Mouse (Mus musculus): ENCODE measurements around the gene Abraxas2. TPM values are rescaled to one million over a fixed set of nuclear protein-coding genes. Genes with fewer than 3 reads are reported as not detected.
A peak's percentile ranks its signal among the peaks of the same experiment; 100 is the strongest.

Abraxas2 gene
- 30.3 and 36.9 TPM in 2 replicates for polyA plus RNA-seq (2015; fragmentation: Nextera tagmentation; extraction: Ambion mirVana)

GRCm38 (mm10) chr7:132859042-132859958 lies at the start of gene Abraxas2:
Gene Abraxas2 (plus strand): TSS chr7:132859225.
- no peaks in the 10 kb centered on the region for H3K9me3 ChIP-seq
- H3K9ac ChIP-seq: peak within 1 kb of the TSS; percentile 88
- H3K36me3 ChIP-seq: no peaks in the 10 kb centered on the region
- 0 out of 2 replicates have a peak, but pooled peaks cover 6% of the 10 kb centered on the region for H3K4me1 ChIP-seq (replicated peaks)
- peak within 1 kb of the TSS; percentile 71 for H3K4me2 ChIP-seq (replicated peaks)
- under 1% methylated on average over 53 of the region's 53 CpGs for WGBS
- ATAC-seq: peak; percentile 98
- peak within 1 kb of the TSS; percentile 94 for H3K4me3 ChIP-seq (replicated peaks)
- no peaks in the 10 kb centered on the region for H3K27me3 ChIP-seq (replicated peaks)
- H3K27ac ChIP-seq: peak within 1 kb of the TSS; percentile 87

- H3K9ac ChIP-seq: no peak overlapping the region
- peaks cover 64% of the 10 kb centered on the region for H3K4me1 ChIP-seq (replicated peaks)
- no peak overlapping the region for H3K4me3 ChIP-seq (replicated peaks)
- H3K9me3 ChIP-seq: no peaks in the 10 kb centered on the region
- peak overlapping the region; percentile 42; the same call in 1 of the 2 replicates for H3K4me2 ChIP-seq (replicated peaks)
- WGBS: 39% methylated on average over 6 of the region's 6 CpGs
- peak overlapping the region; percentile 89; the same call in 1 of the 2 replicates for H3K27ac ChIP-seq
- no peak for ATAC-seq
- no peaks in the 10 kb centered on the region for H3K27me3 ChIP-seq (replicated peaks)
- no peaks in the 10 kb centered on the region for H3K36me3 ChIP-seq
Measured at GRCm38 (mm10) chr7:132809721-132810120, 49.3 kb upstream of the Abraxas2 start.

- no peak for ATAC-seq
- no peaks in the 10 kb centered on the region for H3K27me3 ChIP-seq (replicated peaks)
- peak overlapping the region; percentile 11; the same call in 1 of the 2 replicates for H3K9ac ChIP-seq
- H3K4me2 ChIP-seq (replicated peaks): peak overlapping the region; percentile 85
- H3K36me3 ChIP-seq: no peaks in the 10 kb centered on the region
- no peaks in the 10 kb centered on the region for H3K9me3 ChIP-seq
- peak overlapping the region; percentile 49 for H3K27ac ChIP-seq
- WGBS: 32% methylated on average over 6 of the region's 6 CpGs
- peaks cover 60% of the 10 kb centered on the region for H3K4me1 ChIP-seq (replicated peaks)
- no peak overlapping the region for H3K4me3 ChIP-seq (replicated peaks)
Measured at GRCm38 (mm10) chr7:132810368-132810767, 48.7 kb upstream of the Abraxas2 start.

- no peaks in the 10 kb centered on the region for H3K9me3 ChIP-seq
- no peaks in the 10 kb centered on the region for H3K36me3 ChIP-seq
- 60% methylated on average over 1 of the region's 1 CpGs for WGBS
- H3K27me3 ChIP-seq (replicated peaks): no peaks in the 10 kb centered on the region
- peak; percentile 41 for ATAC-seq
- H3K4me2 ChIP-seq (replicated peaks): peak overlapping the region; percentile 85; the same call in 1 of the 2 replicates
- 0 out of 2 replicates have a peak overlapping the region, but pooled peaks have one; percentile 49 for H3K27ac ChIP-seq
- no peak overlapping the region for H3K9ac ChIP-seq
- H3K4me1 ChIP-seq (replicated peaks): peaks cover 54% of the 10 kb centered on the region
- H3K4me3 ChIP-seq (replicated peaks): no peak overlapping the region
Measured at GRCm38 (mm10) chr7:132810879-132811278, 48.1 kb upstream of the Abraxas2 start.

GRCm38 (mm10) chr7:132811716-132812618 lies 47.1 kb upstream of the Abraxas2 start:
- peak overlapping the region; percentile 88; the same call in 1 of the 2 replicates for H3K27ac ChIP-seq
- no peak for ATAC-seq
- no peaks in the 10 kb centered on the region for H3K36me3 ChIP-seq
- peak overlapping the region; percentile 85 for H3K4me2 ChIP-seq (replicated peaks)
- H3K9ac ChIP-seq: peak overlapping the region; percentile 81
- H3K4me1 ChIP-seq (replicated peaks): peaks cover 44% of the 10 kb centered on the region
- no peaks in the 10 kb centered on the region for H3K9me3 ChIP-seq
- 16% methylated on average over 23 of the region's 23 CpGs for WGBS
- H3K27me3 ChIP-seq (replicated peaks): no peaks in the 10 kb centered on the region
- peak overlapping the region; percentile 68 for H3K4me3 ChIP-seq (replicated peaks)

GRCm38 (mm10) chr7:132812619-132813415 lies 46.2 kb upstream of the Abraxas2 start:
- H3K4me2 ChIP-seq (replicated peaks): peak overlapping the region; percentile 85
- no peaks in the 10 kb centered on the region for H3K36me3 ChIP-seq
- WGBS: under 1% methylated on average over 59 of the region's 59 CpGs
- peak; percentile 35 for ATAC-seq
- H3K27me3 ChIP-seq (replicated peaks): no peaks in the 10 kb centered on the region
- peaks cover 36% of the 10 kb centered on the region for H3K4me1 ChIP-seq (replicated peaks)
- H3K9me3 ChIP-seq: no peaks in the 10 kb centered on the region
- H3K9ac ChIP-seq: peak overlapping the region; percentile 81
- H3K4me3 ChIP-seq (replicated peaks): peak overlapping the region; percentile 68
- peak overlapping the region; percentile 88 for H3K27ac ChIP-seq

GRCm38 (mm10) chr7:132813416-132814088 lies 45.5 kb upstream of the Abraxas2 start, which contains the start of gene Fam53b:
Gene Fam53b (minus strand): TSS chr7:132813886.
- Histone ChIP-seq H3K4me2 (replicated peaks) (peak within 1 kb of the TSS; percentile 85), H3K27ac (peak within 1 kb of the TSS; percentile 88), H3K9ac (peak within 1 kb of the TSS; percentile 81), H3K4me1 (replicated peaks) (peaks cover 31% of the 10 kb centered on the region), H3K9me3 (no peaks in the 10 kb centered on the region), H3K4me3 (replicated peaks) (peak within 1 kb of the TSS; percentile 68), H3K27me3 (replicated peaks) (no peaks in the 10 kb centered on the region), H3K36me3 (no peaks in the 10 kb centered on the region)
- ATAC-seq: peak; percentile 72
- under 1% methylated on average over 84 of the region's 85 CpGs for WGBS

- Histone ChIP-seq H3K4me2 (replicated peaks) (peak overlapping the region; percentile 85), H3K36me3 (no peaks in the 10 kb centered on the region), H3K27me3 (replicated peaks) (no peaks in the 10 kb centered on the region), H3K27ac (peak overlapping the region; percentile 88; the same call in 1 of the 2 replicates), H3K9ac (peak overlapping the region; percentile 81), H3K9me3 (no peaks in the 10 kb centered on the region), H3K4me3 (replicated peaks) (peak overlapping the region; percentile 68), H3K4me1 (replicated peaks) (peaks cover 25% of the 10 kb centered on the region)
- 2% methylated on average over 7 of the region's 7 CpGs for WGBS
- ATAC-seq: no peak; the same call in 1 of the 2 replicates
Measured at GRCm38 (mm10) chr7:132814089-132814450, 45.0 kb upstream of the Abraxas2 start.

- 67% methylated on average over 5 of the region's 5 CpGs for WGBS
- no peak overlapping the region for H3K4me2 ChIP-seq (replicated peaks)
- no peaks in the 10 kb centered on the region for H3K36me3 ChIP-seq
Measured at GRCm38 (mm10) chr7:132815081-132815480, 43.9 kb upstream of the Abraxas2 start.

GRCm38 (mm10) chr7:132816528-132816927 lies 42.5 kb upstream of the Abraxas2 start:
- ATAC-seq: no peak
- no peak overlapping the region for H3K27ac ChIP-seq
- no peaks in the 10 kb centered on the region for H3K9me3 ChIP-seq
- no peak overlapping the region for H3K9ac ChIP-seq
- no peak overlapping the region for H3K4me2 ChIP-seq (replicated peaks)
- no peaks in the 10 kb centered on the region for H3K27me3 ChIP-seq (replicated peaks)
- no peak overlapping the region for H3K4me3 ChIP-seq (replicated peaks)
- no peaks in the 10 kb centered on the region for H3K36me3 ChIP-seq
- 0 out of 2 replicates have a peak, but pooled peaks cover 3% of the 10 kb centered on the region for H3K4me1 ChIP-seq (replicated peaks)
- 88% methylated on average over 2 of the region's 2 CpGs for WGBS

More at GRCm38 (mm10) chr7:132815081-132815480, 43.9 kb upstream of the Abraxas2 start:
- peaks cover 15% of the 10 kb centered on the region for H3K4me1 ChIP-seq (replicated peaks)
- H3K27ac ChIP-seq: no peak overlapping the region
- H3K4me3 ChIP-seq (replicated peaks): no peak overlapping the region
- ATAC-seq: no peak
- no peaks in the 10 kb centered on the region for H3K27me3 ChIP-seq (replicated peaks)
- no peaks in the 10 kb centered on the region for H3K9me3 ChIP-seq
- H3K9ac ChIP-seq: no peak overlapping the region

GRCm38 (mm10) chr7:132817056-132817455 lies 42.0 kb upstream of the Abraxas2 start:
- WGBS: 96% methylated on average over 6 of the region's 6 CpGs
- Histone ChIP-seq H3K36me3 (no peaks in the 10 kb centered on the region), H3K4me2 (replicated peaks) (no peak overlapping the region), H3K27me3 (replicated peaks) (no peaks in the 10 kb centered on the region), H3K4me3 (replicated peaks) (no peak overlapping the region), H3K9ac (no peak overlapping the region), H3K4me1 (replicated peaks) (0 out of 2 replicates have a peak, but pooled peaks cover 3% of the 10 kb centered on the region), H3K27ac (no peak overlapping the region), H3K9me3 (no peaks in the 10 kb centered on the region)
- ATAC-seq: no peak

All from intestine, embryonic 15.5 days (tissue).